Mouse (Mus musculus): ENCODE results near the gene Calr. TPM values are rescaled to one million over a fixed set of nuclear protein-coding genes. Genes with fewer than 3 reads are reported as not detected.

Calr gene
- polyA plus RNA-seq, 1 experiment from 2014 or later: 747 TPM

Small RNA genes within 50 kb of the gene (microRNA-seq; reads per million reads assigned to microRNA genes)
- gene Mir7069: 4.7 reads per million, percentile 22 among the genes with 10 or more reads in this experiment

Other genes starting within 250 kb of the Calr start
- 49.9 and 52.9 TPM in 2 replicates for gene Ier2, start 184.1 kb downstream of the Calr start, polyA plus RNA-seq (2014; fragmentation: Nextera tagmentation; extraction: Ambion mirVana)
- gene Trmt1, start 160.6 kb downstream of the Calr start, polyA plus RNA-seq (2014; fragmentation: Nextera tagmentation; extraction: Ambion mirVana): 39.9 and 45.6 TPM in 2 replicates
- gene Nacc1, start 159.1 kb downstream of the Calr start, polyA plus RNA-seq (2014; fragmentation: Nextera tagmentation; extraction: Ambion mirVana): 18.6 and 21.4 TPM in 2 replicates
- gene Lyl1, start 145.5 kb downstream of the Calr start, polyA plus RNA-seq (2014; fragmentation: Nextera tagmentation; extraction: Ambion mirVana): 5.1 and 6.5 TPM in 2 replicates
- gene G430095P16Rik, start 123.9 kb downstream of the Calr start, polyA plus RNA-seq (2014; fragmentation: Nextera tagmentation; extraction: Ambion mirVana): 1.6 and 1.9 TPM in 2 replicates
- gene Nfix, start 46.6 kb downstream of the Calr start, polyA plus RNA-seq (2014; fragmentation: Nextera tagmentation; extraction: Ambion mirVana): 2.2 and 2.5 TPM in 2 replicates
- 3.9 and 4.6 TPM in 2 replicates for gene Dand5, start 24.1 kb downstream of the Calr start, polyA plus RNA-seq (2014; fragmentation: Nextera tagmentation; extraction: Ambion mirVana)
- 37.3 and 37.8 TPM in 2 replicates for gene Gadd45gip1, start 15.4 kb downstream of the Calr start, polyA plus RNA-seq (2014; fragmentation: Nextera tagmentation; extraction: Ambion mirVana)
- gene Rad23a, start 6.3 kb downstream of the Calr start, polyA plus RNA-seq (2014; fragmentation: Nextera tagmentation; extraction: Ambion mirVana): 87.7 and 100 TPM in 2 replicates
- gene Farsa, start 10.1 kb upstream of the Calr start, polyA plus RNA-seq (2014; fragmentation: Nextera tagmentation; extraction: Ambion mirVana): 77.4 and 84.4 TPM in 2 replicates
- gene Syce2, start 25.2 kb upstream of the Calr start, polyA plus RNA-seq (2014; fragmentation: Nextera tagmentation; extraction: Ambion mirVana): 53.2 and 58.8 TPM in 2 replicates
- 24.6 and 31.8 TPM in 2 replicates for gene Gcdh, start 47.0 kb upstream of the Calr start, polyA plus RNA-seq (2014; fragmentation: Nextera tagmentation; extraction: Ambion mirVana)
- 13.7 and 14.4 TPM in 2 replicates for gene Klf1, start 55.0 kb upstream of the Calr start, polyA plus RNA-seq (2014; fragmentation: Nextera tagmentation; extraction: Ambion mirVana)
- gene Dnase2a, start 61.6 kb upstream of the Calr start, polyA plus RNA-seq (2014; fragmentation: Nextera tagmentation; extraction: Ambion mirVana): 4.3 and 4.6 TPM in 2 replicates
- gene Mast1, start 90.4 kb upstream of the Calr start, polyA plus RNA-seq (2014; fragmentation: Nextera tagmentation; extraction: Ambion mirVana): 8.8 and 10.2 TPM in 2 replicates
- 0.15 TPM in 1 of 2 replicates, not detected in the other for gene Rtbdn, start 100.1 kb upstream of the Calr start, polyA plus RNA-seq (2014; fragmentation: Nextera tagmentation; extraction: Ambion mirVana)
- gene Gm49661, start 122.5 kb upstream of the Calr start, polyA plus RNA-seq (2014; fragmentation: Nextera tagmentation; extraction: Ambion mirVana): not detected in 2 replicates
- gene Prdx2, start 122.7 kb upstream of the Calr start, polyA plus RNA-seq (2014; fragmentation: Nextera tagmentation; extraction: Ambion mirVana): 1,298 and 1,349 TPM in 2 replicates
- 113 and 121 TPM in 2 replicates for gene Rnaseh2a, start 122.8 kb upstream of the Calr start, polyA plus RNA-seq (2014; fragmentation: Nextera tagmentation; extraction: Ambion mirVana)
- 3.4 and 4.5 TPM in 2 replicates for gene Junb, start 131.8 kb upstream of the Calr start, polyA plus RNA-seq (2014; fragmentation: Nextera tagmentation; extraction: Ambion mirVana)
- 11.4 and 11.8 TPM in 2 replicates for gene Hook2, start 143.7 kb upstream of the Calr start, polyA plus RNA-seq (2014; fragmentation: Nextera tagmentation; extraction: Ambion mirVana)
- not detected in 2 replicates for gene Best2, start 167.6 kb upstream of the Calr start, polyA plus RNA-seq (2014; fragmentation: Nextera tagmentation; extraction: Ambion mirVana)
- 129 TPM in 2 replicates for gene Asna1, start 178.3 kb upstream of the Calr start, polyA plus RNA-seq (2014; fragmentation: Nextera tagmentation; extraction: Ambion mirVana)
- gene Trir, start 179.9 kb upstream of the Calr start, polyA plus RNA-seq (2014; fragmentation: Nextera tagmentation; extraction: Ambion mirVana): 164 and 180 TPM in 2 replicates
- 19.5 and 19.9 TPM in 2 replicates for gene Tnpo2, start 190.0 kb upstream of the Calr start, polyA plus RNA-seq (2014; fragmentation: Nextera tagmentation; extraction: Ambion mirVana)
- gene Fbxw9, start 213.1 kb upstream of the Calr start, polyA plus RNA-seq (2014; fragmentation: Nextera tagmentation; extraction: Ambion mirVana): 22.4 and 25.8 TPM in 2 replicates
- 0.53 TPM in 1 of 2 replicates, not detected in the other for gene Gm5741, start 221.0 kb upstream of the Calr start, polyA plus RNA-seq (2014; fragmentation: Nextera tagmentation; extraction: Ambion mirVana)
- gene Dhps, start 224.8 kb upstream of the Calr start, polyA plus RNA-seq (2014; fragmentation: Nextera tagmentation; extraction: Ambion mirVana): 65.5 and 66.8 TPM in 2 replicates
- gene Wdr83os, start 233.8 kb upstream of the Calr start, polyA plus RNA-seq (2014; fragmentation: Nextera tagmentation; extraction: Ambion mirVana): 120 and 135 TPM in 2 replicates
- gene Wdr83, start 234.4 kb upstream of the Calr start, polyA plus RNA-seq (2014; fragmentation: Nextera tagmentation; extraction: Ambion mirVana): 54.3 and 56.1 TPM in 2 replicates
- gene Man2b1, start 236.3 kb upstream of the Calr start, polyA plus RNA-seq (2014; fragmentation: Nextera tagmentation; extraction: Ambion mirVana): 15.7 and 16.9 TPM in 2 replicates